8 mouse cellular contexts compared by ENCODE assay signal in genomic region chr5:105110271-105110852, GRCm38 (mm10). TPM values are rescaled to one million over a fixed set of nuclear protein-coding genes. Genes with fewer than 3 reads are reported as not detected.
DNase-seq lines count a peak whose midpoint lies in the region; ATAC-seq lines count a peak whose summit lies in the region.
"Not testable (repeated sequence)": the region's sequence is repeated elsewhere in the genome, so short reads cannot be mapped to it uniquely, and the experiment has no call there.

No protein-coding gene starts in this region.

- not testable (repeated sequence) for H3K27me3 ChIP-seq in embryonic facial prominence, embryonic 10.5 days (replicated peaks; ENCODE audit: low read depth, poor library complexity, severe bottlenecking); heart, embryonic 12.5 days (replicated peaks); megakaryocyte, embryonic 14.5 days (replicated peaks)

- not testable (repeated sequence) for H3K27ac ChIP-seq in embryonic facial prominence, embryonic 10.5 days (replicated peaks)
- H3K27ac ChIP-seq in heart, embryonic 12.5 days (ENCODE audit: poor library complexity, severe bottlenecking) = peak overlapping the region; percentile 71

- peak overlapping the region; percentile 33 for H3K4me2 ChIP-seq in heart, embryonic 12.5 days

- H3K4me3 ChIP-seq in embryonic facial prominence, embryonic 10.5 days; heart, embryonic 12.5 days: not testable (repeated sequence)
- H3K4me3 ChIP-seq in megakaryocyte, embryonic 14.5 days (replicated peaks) = peak overlapping the region; percentile 84

- H3K4me1 ChIP-seq in embryonic facial prominence, embryonic 10.5 days; heart, embryonic 12.5 days (replicated peaks): not testable (repeated sequence)
- H3K4me1 ChIP-seq in megakaryocyte, embryonic 14.5 days = peaks cover 48% of the 10 kb centered on the region

- H3K36me3 ChIP-seq in embryonic facial prominence, embryonic 10.5 days (replicated peaks); heart, embryonic 12.5 days; megakaryocyte, embryonic 14.5 days (replicated peaks; ENCODE audit: low read length): not testable (repeated sequence)

- peak; percentile 62 for ATAC-seq in activated CD4-positive, CD25-positive, alpha-beta regulatory T cell, adult 4 months
- ATAC-seq in heart, embryonic 12.5 days (ENCODE audit: insufficient number of reproducible peaks, low FRiP score) = peak; percentile 84; the same call in 1 of the 2 replicates

- DNase-seq in embryonic facial prominence, embryonic 10.5 days (ENCODE audit: low spot score) = peak; percentile 10
- peak; percentile 38 for DNase-seq in kidney, adult 11 months
- peak; percentile 8 for DNase-seq in liver
- DNase-seq in spleen, adult 12 weeks (ENCODE audit: low spot score) = peak; percentile 42
- peak; percentile 73 for DNase-seq in thymus, postnatal 4 days

- 16% methylated on average over 4 of the region's 4 CpGs for WGBS in embryonic facial prominence, embryonic 10.5 days
- 11% methylated on average over 4 of the region's 4 CpGs for WGBS in heart, embryonic 12.5 days

- H3K9me3 ChIP-seq in embryonic facial prominence, embryonic 10.5 days; heart, embryonic 12.5 days (replicated peaks); megakaryocyte, embryonic 14.5 days: not testable (repeated sequence)

- not testable (repeated sequence) for H3K9ac ChIP-seq in heart, embryonic 12.5 days

RNA-seq across cellular contexts. Expression of gene Gbp9, which starts 29.0 kb away (rescaled TPM):
- polyA plus RNA-seq in activated CD4-positive, CD25-positive, alpha-beta regulatory T cell, adult 4 months (2017; shearing (Covaris generic)) = 100 to 1,000 TPM in 1 of 2 experiments, 10 to 100 TPM in 1; 93.3 to 104 TPM
- polyA plus RNA-seq in embryonic facial prominence, embryonic 10.5 days (2016; fragmentation: Nextera tagmentation; extraction: Ambion mirVana) = 0.77 and 0.85 TPM in 2 replicates
- 4.4 and 4.6 TPM in 2 replicates for polyA plus RNA-seq in heart, embryonic 12.5 days (2016; fragmentation: Nextera tagmentation; extraction: Ambion mirVana)
- polyA plus RNA-seq in megakaryocyte, embryonic 14.5 days (2012; ENCODE audit: insufficient read depth, low replicate concordance) = 3.6 TPM in 1 of 2 replicates, not detected in the other

RNA-seq across cellular contexts. Expression of gene Gbp8, which starts 29.0 kb away (rescaled TPM):
- 10 to 100 TPM; 80.6 to 95.2 TPM for polyA plus RNA-seq in activated CD4-positive, CD25-positive, alpha-beta regulatory T cell, adult 4 months (2017; shearing (Covaris generic))
- 0.29 and 0.70 TPM in 2 replicates for polyA plus RNA-seq in embryonic facial prominence, embryonic 10.5 days (2016; fragmentation: Nextera tagmentation; extraction: Ambion mirVana)
- polyA plus RNA-seq in heart, embryonic 12.5 days (2016; fragmentation: Nextera tagmentation; extraction: Ambion mirVana) = 1.4 and 1.8 TPM in 2 replicates
- 0.47 TPM in 1 of 2 replicates, not detected in the other for polyA plus RNA-seq in megakaryocyte, embryonic 14.5 days (2012; ENCODE audit: insufficient read depth, low replicate concordance)

RNA-seq across cellular contexts. Expression of gene Gbp4, which starts 29.0 kb away (rescaled TPM):
- 100 to 1,000 TPM; 200 to 257 TPM for polyA plus RNA-seq in activated CD4-positive, CD25-positive, alpha-beta regulatory T cell, adult 4 months (2017; shearing (Covaris generic))
- polyA plus RNA-seq in embryonic facial prominence, embryonic 10.5 days (2016; fragmentation: Nextera tagmentation; extraction: Ambion mirVana) = 0.21 and 0.40 TPM in 2 replicates
- polyA plus RNA-seq in heart, embryonic 12.5 days (2016; fragmentation: Nextera tagmentation; extraction: Ambion mirVana) = 6.1 and 9.6 TPM in 2 replicates
- 2.3 TPM in 1 of 2 replicates, not detected in the other for polyA plus RNA-seq in megakaryocyte, embryonic 14.5 days (2012; ENCODE audit: insufficient read depth, low replicate concordance)

Comparison
In these comparisons a context has a peak if more than half of its experiments do, and no peak if none do; other contexts are left out.
1. DNase-seq: peak in every context shown above with its lines; median percentile 73 in thymus, postnatal 4 days; 42 in spleen, adult 12 weeks; 38 in kidney, adult 11 months; 10 in embryonic facial prominence, embryonic 10.5 days; 8 in liver.
2. RNA of gene Gbp9, which starts 29.0 kb away (polyA plus RNA-seq): 93.3 to 104 TPM in activated CD4-positive, CD25-positive, alpha-beta regulatory T cell, adult 4 months; 4.4 to 4.6 TPM in heart, embryonic 12.5 days, 3.6 TPM in megakaryocyte, embryonic 14.5 days and 0.77 to 0.85 TPM in embryonic facial prominence, embryonic 10.5 days; every median in the first group is over 10 times any median in the second.
3. RNA of gene Gbp8, which starts 29.0 kb away (polyA plus RNA-seq): 80.6 to 95.2 TPM in activated CD4-positive, CD25-positive, alpha-beta regulatory T cell, adult 4 months; 1.4 to 1.8 TPM in heart, embryonic 12.5 days, 0.47 TPM in megakaryocyte, embryonic 14.5 days and 0.29 to 0.70 TPM in embryonic facial prominence, embryonic 10.5 days; every median in the first group is over 10 times any median in the second.
4. RNA of gene Gbp4, which starts 29.0 kb away (polyA plus RNA-seq): 200 to 257 TPM in activated CD4-positive, CD25-positive, alpha-beta regulatory T cell, adult 4 months; 6.1 to 9.6 TPM in heart, embryonic 12.5 days, 2.3 TPM in megakaryocyte, embryonic 14.5 days and 0.21 to 0.40 TPM in embryonic facial prominence, embryonic 10.5 days; every median in the first group is over 10 times any median in the second.